Mouse (Mus musculus): ENCODE measurements around the gene Arhgef12. TPM values are rescaled to one million over a fixed set of nuclear protein-coding genes. Genes with fewer than 3 reads are reported as not detected.

The Arhgef12 gene
- polyA plus RNA-seq, 1 experiment: 56.6 TPM

GRCm38 (mm10) chr9:43104526-43104872 lies 2.5 kb downstream of the Arhgef12 start:
- Histone ChIP-seq H3K4me3 (ENCODE audit: insufficient read depth, low read length) (peak overlapping the region; percentile 87), H3K27ac (ENCODE audit: insufficient read depth, low read length) (no peak overlapping the region)

GRCm38 (mm10) chr9:43103675-43104299 lies 3.3 kb downstream of the Arhgef12 start:
- Histone ChIP-seq H3K4me3 (ENCODE audit: insufficient read depth, low read length) (peak overlapping the region; percentile 87), H3K4me1 (ENCODE audit: control insufficient read depth, insufficient read depth, low read length) (peaks cover 7% of the 10 kb centered on the region), H3K27ac (ENCODE audit: insufficient read depth, low read length) (no peak overlapping the region)
- TF ChIP-seq CTCF (IDR thresholded peaks at IDR 0.05; ENCODE audit: borderline replicate concordance, insufficient read depth, low read length): no peak
- TF ChIP-seq POLR2A (IDR thresholded peaks at IDR 0.05; ENCODE audit: low read depth, low read length): no peak

More at GRCm38 (mm10) chr9:43104526-43104872, 2.5 kb downstream of the Arhgef12 start:
- TF ChIP-seq CTCF (IDR thresholded peaks at IDR 0.05; ENCODE audit: borderline replicate concordance, insufficient read depth, low read length) (no peak), POLR2A (IDR thresholded peaks at IDR 0.05; ENCODE audit: low read depth, low read length) (no peak)
- peaks cover 6% of the 10 kb centered on the region for H3K4me1 ChIP-seq (ENCODE audit: control insufficient read depth, insufficient read depth, low read length)

- peaks cover 9% of the 10 kb centered on the region for H3K4me1 ChIP-seq (ENCODE audit: control insufficient read depth, insufficient read depth, low read length)
- TF ChIP-seq CTCF (IDR thresholded peaks at IDR 0.05; ENCODE audit: borderline replicate concordance, insufficient read depth, low read length): no peak
- H3K27ac ChIP-seq (ENCODE audit: insufficient read depth, low read length): no peak overlapping the region
- H3K4me3 ChIP-seq (ENCODE audit: insufficient read depth, low read length): 0 out of 2 replicates have a peak overlapping the region, but pooled peaks have one; percentile 2
These were observed 4.1 kb downstream of the Arhgef12 start for GRCm38 (mm10) chr9:43102931-43103330.

GRCm38 (mm10) chr9:43101936-43102595 lies 5.0 kb downstream of the Arhgef12 start:
- TF ChIP-seq POLR2A (IDR thresholded peaks at IDR 0.05; ENCODE audit: low read depth, low read length) (no peak), CTCF (IDR thresholded peaks at IDR 0.05; ENCODE audit: borderline replicate concordance, insufficient read depth, low read length) (no peak)
- Histone ChIP-seq H3K4me1 (ENCODE audit: control insufficient read depth, insufficient read depth, low read length) (peaks cover 7% of the 10 kb centered on the region), H3K4me3 (ENCODE audit: insufficient read depth, low read length) (no peak overlapping the region), H3K27ac (ENCODE audit: insufficient read depth, low read length) (no peak overlapping the region)

GRCm38 (mm10) chr9:43098922-43099321 lies 8.1 kb downstream of the Arhgef12 start:
- TF ChIP-seq POLR2A (IDR thresholded peaks at IDR 0.05; ENCODE audit: low read depth, low read length) (no peak), CTCF (IDR thresholded peaks at IDR 0.05; ENCODE audit: borderline replicate concordance, insufficient read depth, low read length) (no peak)
- H3K4me1 ChIP-seq (ENCODE audit: control insufficient read depth, insufficient read depth, low read length): peaks cover 16% of the 10 kb centered on the region
- H3K4me3 ChIP-seq (ENCODE audit: insufficient read depth, low read length): no peak overlapping the region
- H3K27ac ChIP-seq (ENCODE audit: insufficient read depth, low read length): peak overlapping the region; percentile 37; the same call in 1 of the 2 replicates

DNA sequence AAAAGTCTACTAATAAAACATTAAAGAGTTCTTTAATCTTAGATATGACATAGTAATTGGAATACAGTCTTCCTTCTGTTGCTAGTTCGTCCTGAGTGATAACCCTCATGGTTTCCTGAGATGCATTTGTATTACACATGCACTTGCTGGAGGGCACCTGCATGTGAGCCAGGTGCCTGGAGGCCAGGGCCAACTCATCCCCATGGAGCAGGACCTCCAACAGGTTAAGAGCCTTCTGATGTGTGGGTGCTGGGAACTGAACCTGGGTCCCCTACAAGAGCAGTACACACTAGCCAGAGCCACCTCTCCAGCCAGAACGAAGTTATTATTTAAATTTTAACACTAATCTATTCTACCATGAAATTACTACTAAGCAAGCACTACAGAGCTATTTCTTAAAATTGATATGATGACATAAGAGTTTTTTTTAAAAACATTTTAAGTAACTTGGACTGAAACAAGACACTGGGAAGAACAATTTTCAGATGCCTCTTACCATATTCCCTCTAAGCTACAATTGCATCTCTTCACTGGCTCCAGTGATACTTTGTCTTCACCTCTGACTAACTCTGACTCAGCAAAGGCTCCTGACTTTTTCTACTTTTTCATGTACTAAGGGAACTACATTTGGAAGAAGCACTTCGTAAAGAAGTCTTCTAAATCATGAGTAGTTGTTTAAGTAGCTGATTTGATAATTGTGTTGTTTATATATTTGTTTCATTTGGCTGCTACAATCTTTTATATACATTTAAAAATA lies 9.1 kb downstream of the Arhgef12 start:
- H3K27ac ChIP-seq (ENCODE audit: insufficient read depth, low read length): no peak overlapping the region
- H3K4me3 ChIP-seq (ENCODE audit: insufficient read depth, low read length): no peak overlapping the region
- peaks cover 19% of the 10 kb centered on the region for H3K4me1 ChIP-seq (ENCODE audit: control insufficient read depth, insufficient read depth, low read length)
- TF ChIP-seq CTCF (IDR thresholded peaks at IDR 0.05; ENCODE audit: borderline replicate concordance, insufficient read depth, low read length) (no peak), POLR2A (IDR thresholded peaks at IDR 0.05; ENCODE audit: low read depth, low read length) (no peak)

DNA sequence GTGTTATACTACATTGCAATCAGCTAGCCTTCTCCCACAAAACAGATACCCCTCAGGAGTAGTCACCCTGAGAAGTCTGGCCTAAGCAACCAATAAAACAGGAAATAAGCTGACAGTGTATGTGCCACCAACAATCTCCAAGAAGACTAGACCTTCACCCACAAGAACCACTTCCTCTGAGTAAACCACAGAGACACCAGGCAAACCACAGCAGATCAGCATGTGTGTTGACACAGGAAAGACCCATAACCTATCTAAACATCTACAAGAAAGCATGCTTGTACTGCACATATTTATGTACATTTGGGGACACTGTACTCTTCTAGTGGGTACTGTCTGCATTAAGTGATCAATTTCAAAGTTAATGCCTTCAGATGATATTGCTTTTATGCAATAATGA lies 10.7 kb downstream of the Arhgef12 start:
- no peak overlapping the region; the same call in 1 of the 2 replicates for H3K27ac ChIP-seq (ENCODE audit: insufficient read depth, low read length)
- H3K4me3 ChIP-seq (ENCODE audit: insufficient read depth, low read length): no peak overlapping the region
- peaks cover 17% of the 10 kb centered on the region for H3K4me1 ChIP-seq (ENCODE audit: control insufficient read depth, insufficient read depth, low read length)
- no peak for TF ChIP-seq CTCF (IDR thresholded peaks at IDR 0.05; ENCODE audit: borderline replicate concordance, insufficient read depth, low read length)
- no peak for TF ChIP-seq POLR2A (IDR thresholded peaks at IDR 0.05; ENCODE audit: low read depth, low read length)

DNA sequence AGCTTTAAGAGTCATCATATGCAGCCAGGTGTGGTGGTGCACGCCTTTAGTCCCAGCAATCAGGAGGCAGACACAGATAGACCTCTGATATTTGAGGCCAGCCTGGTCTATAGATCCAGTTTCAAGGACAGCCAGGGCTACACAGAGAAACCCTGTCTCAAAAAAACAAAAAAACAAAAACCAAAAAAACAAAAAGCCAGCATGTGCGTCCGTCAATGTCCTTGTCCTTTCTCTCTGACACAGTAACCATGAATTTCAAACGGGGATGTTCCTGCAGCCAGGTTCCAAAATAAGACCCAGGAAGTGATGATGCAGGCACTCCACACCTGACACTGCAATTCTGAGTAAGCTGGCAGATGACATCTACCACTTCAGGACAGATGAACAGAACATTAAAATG lies 12.2 kb downstream of the Arhgef12 start:
- TF ChIP-seq POLR2A (IDR thresholded peaks at IDR 0.05; ENCODE audit: low read depth, low read length) (no peak), CTCF (IDR thresholded peaks at IDR 0.05; ENCODE audit: borderline replicate concordance, insufficient read depth, low read length) (no peak)
- Histone ChIP-seq H3K27ac (ENCODE audit: insufficient read depth, low read length) (no peak overlapping the region), H3K4me1 (ENCODE audit: control insufficient read depth, insufficient read depth, low read length) (peaks cover 17% of the 10 kb centered on the region), H3K4me3 (ENCODE audit: insufficient read depth, low read length) (no peak overlapping the region)

DNA sequence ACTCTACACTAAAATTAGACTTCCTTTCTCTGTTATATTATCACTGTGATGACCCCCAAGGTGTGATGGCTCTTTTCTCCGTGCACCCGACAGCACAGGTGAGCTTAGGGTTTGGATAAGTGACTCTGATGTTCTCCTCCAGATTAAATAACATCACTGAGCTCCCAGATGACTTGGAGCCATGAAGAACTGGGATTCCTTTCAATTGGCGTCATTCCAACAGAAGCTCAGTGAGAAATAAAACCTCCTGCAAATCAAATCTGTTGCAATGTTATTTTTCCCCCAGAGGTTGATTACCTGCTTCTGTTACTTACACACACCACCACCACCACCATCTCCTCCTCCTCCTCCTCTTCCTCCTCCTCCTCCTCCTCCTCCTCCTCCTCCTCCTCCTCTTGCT lies 13.2 kb downstream of the Arhgef12 start:
- no peak for TF ChIP-seq CTCF (IDR thresholded peaks at IDR 0.05; ENCODE audit: borderline replicate concordance, insufficient read depth, low read length)
- TF ChIP-seq POLR2A (IDR thresholded peaks at IDR 0.05; ENCODE audit: low read depth, low read length): no peak
- no peak overlapping the region for H3K27ac ChIP-seq (ENCODE audit: insufficient read depth, low read length)
- H3K4me1 ChIP-seq (ENCODE audit: control insufficient read depth, insufficient read depth, low read length): peaks cover 16% of the 10 kb centered on the region
- H3K4me3 ChIP-seq (ENCODE audit: insufficient read depth, low read length): no peak overlapping the region
